Mouse (Mus musculus) stomach, embryonic 15.5 days (tissue): ENCODE results near the gene Usp51. TPM values are rescaled to one million over a fixed set of nuclear protein-coding genes. Genes with fewer than 3 reads are reported as not detected.
"Not testable (repeated sequence)": the region's sequence is repeated elsewhere in the genome, so short reads cannot be mapped to it uniquely, and the experiment has no call there.

Source experiments
- ATAC-seq: fragments of 200-750 bp; cut with Nextera tagmentation; 2 replicates; pipeline ENCODE4 v1.8.0; 2017; ENCODE audit warnings: low read depth, moderate number of reproducible peaks, moderate TSS enrichment; ENCODE audit not compliant: insufficient read depth, low FRiP score
- H3K27ac ChIP-seq: fragments of 300-500 bp; sonication (generic); 2 replicates; pipeline ENCODE4 v1.5.1; 2015; ENCODE audit warnings: mild to moderate bottlenecking, inconsistent platforms
- H3K27me3 ChIP-seq: fragments of 300-500 bp; sonication (generic); replicated peaks from 2 replicates; pipeline ENCODE4 v1.6.1; 2015; ENCODE audit warnings: inconsistent platforms
- H3K36me3 ChIP-seq: fragments of 300-500 bp; sonication (generic); 2 replicates; pipeline ENCODE4 v1.6.1; 2015; ENCODE audit warnings: inconsistent platforms
- H3K4me1 ChIP-seq: fragments of 300-500 bp; sonication (generic); 2 replicates; pipeline ENCODE4 v1.6.1; 2015; ENCODE audit warnings: inconsistent platforms
- H3K4me2 ChIP-seq: fragments of 300-500 bp; sonication (generic); 2 replicates; pipeline ENCODE4 v1.6.1; 2015; ENCODE audit warnings: mild to moderate bottlenecking, inconsistent platforms
- H3K4me3 ChIP-seq: fragments of 300-500 bp; sonication (generic); replicated peaks from 2 replicates; pipeline ENCODE4 v1.5.1; 2015; ENCODE audit warnings: inconsistent platforms
- H3K9ac ChIP-seq: fragments of 300-500 bp; sonication (generic); 2 replicates; pipeline ENCODE4 v1.6.1; 2015; ENCODE audit warnings: inconsistent platforms
- H3K9me3 ChIP-seq: fragments of 300-500 bp; sonication (generic); 2 replicates; pipeline ENCODE4 v1.6.1; 2016; ENCODE audit warnings: inconsistent platforms
- WGBS: fragments of 180-500 bp; shearing (Covaris S2); methylation state at CpG from one replicate; pipeline ENCODE4 v1.1.7; 2015; 5-methylcytosine and 5-hydroxymethylcytosine counted together
- polyA plus RNA-seq: library from polyadenylated mRNA; unstranded; fragments of >200 nt; fragmentation: Nextera tagmentation; extraction: Ambion mirVana; gene quantifications from 2 replicates; pipeline ENCODE4 v1.2.1, GENCODE M21; 2015

Gene Usp51
- polyA plus RNA-seq, 1 experiment from 2014 or later: 1.2 TPM

DNA sequence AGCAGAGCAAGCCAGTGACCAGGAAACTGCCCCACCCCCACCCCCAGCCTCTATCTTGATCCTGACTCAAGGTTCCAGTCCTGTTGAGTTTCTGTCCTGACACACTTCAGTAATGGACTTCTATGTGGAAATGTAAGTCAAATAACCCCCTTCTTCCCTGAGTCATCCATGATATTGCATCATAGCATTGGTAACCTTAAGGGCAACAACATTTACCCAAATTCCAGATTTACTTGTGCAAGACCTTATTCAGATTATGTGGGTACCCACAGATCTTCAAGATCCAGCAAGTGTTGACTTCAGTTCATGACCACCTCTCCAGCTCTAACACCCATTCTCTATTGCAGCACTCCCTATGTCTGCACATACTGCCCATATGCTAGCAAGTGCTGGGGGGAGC, 25.3 kb downstream of the Usp51 start:
- H3K9me3 ChIP-seq, H3K36me3 ChIP-seq, H3K27ac ChIP-seq, ATAC-seq, H3K9ac ChIP-seq, H3K27me3 ChIP-seq, H3K4me2 ChIP-seq, H3K4me1 ChIP-seq, H3K4me3 ChIP-seq: not testable (repeated sequence)

DNA sequence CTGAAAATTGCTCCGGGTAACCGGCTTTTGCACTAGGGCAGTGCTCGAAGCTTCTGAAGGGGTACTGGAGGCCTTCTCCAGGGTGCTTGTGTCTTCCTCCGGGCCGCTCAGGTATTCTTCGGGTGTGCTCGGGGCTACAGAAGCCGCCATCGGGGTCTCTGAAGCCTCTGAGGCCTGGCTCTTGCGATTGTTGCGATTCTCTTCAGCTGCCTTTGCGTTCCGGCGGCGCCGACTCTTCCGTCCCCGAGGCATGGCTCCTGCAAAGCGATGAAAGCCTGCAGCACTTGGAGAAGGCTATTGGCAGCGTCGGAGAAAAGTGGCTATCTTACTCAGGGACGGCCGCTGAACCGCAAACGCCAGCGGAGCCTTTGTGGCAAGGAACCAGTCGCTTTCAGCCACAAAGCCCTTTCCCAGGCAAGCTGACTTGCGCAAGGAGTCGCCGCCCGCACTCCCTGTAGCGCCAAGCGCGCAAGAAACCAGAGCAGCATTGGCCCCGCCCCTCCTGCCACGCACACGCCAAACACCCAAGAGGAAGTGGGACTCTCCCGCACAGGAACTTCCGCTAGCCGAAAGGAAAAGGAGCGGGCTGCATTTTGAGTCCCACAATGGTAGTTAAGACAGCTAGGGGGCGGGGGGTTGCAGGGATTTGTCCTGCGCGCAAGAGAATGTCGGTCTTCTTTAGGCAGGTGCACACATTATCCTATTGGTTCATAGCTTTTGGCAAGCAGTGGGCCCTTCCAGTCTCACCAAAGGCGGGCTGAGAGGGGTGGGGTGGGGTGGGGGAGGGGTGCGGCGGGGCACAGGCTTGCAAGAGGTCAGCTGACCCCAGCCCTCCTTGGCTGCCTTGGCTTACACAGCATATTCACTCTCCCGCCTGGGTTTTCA, 31.1 kb downstream of the Usp51 start, which contains the start of gene Mageh1:
Mageh1 (minus strand) TSS at position 489 of the 885 bp plus-strand sequence.
- peak within 1 kb of the TSS; percentile 84 for H3K27ac ChIP-seq
- ATAC-seq: peak; percentile 93
- peak within 1 kb of the TSS; percentile 53 for H3K4me3 ChIP-seq
- no peaks in the 10 kb centered on the region for H3K9me3 ChIP-seq
- no peaks in the 10 kb centered on the region for H3K4me1 ChIP-seq
- 20% methylated on average over 48 of the region's 49 CpGs for WGBS
- 0 out of 2 replicates have a peak, but pooled peaks cover 6% of the 10 kb centered on the region for H3K27me3 ChIP-seq
- no peaks in the 10 kb centered on the region for H3K36me3 ChIP-seq
- peak within 1 kb of the TSS; percentile 56 for H3K4me2 ChIP-seq
- peak within 1 kb of the TSS; percentile 39; the same call in 1 of the 2 replicates for H3K9ac ChIP-seq

DNA sequence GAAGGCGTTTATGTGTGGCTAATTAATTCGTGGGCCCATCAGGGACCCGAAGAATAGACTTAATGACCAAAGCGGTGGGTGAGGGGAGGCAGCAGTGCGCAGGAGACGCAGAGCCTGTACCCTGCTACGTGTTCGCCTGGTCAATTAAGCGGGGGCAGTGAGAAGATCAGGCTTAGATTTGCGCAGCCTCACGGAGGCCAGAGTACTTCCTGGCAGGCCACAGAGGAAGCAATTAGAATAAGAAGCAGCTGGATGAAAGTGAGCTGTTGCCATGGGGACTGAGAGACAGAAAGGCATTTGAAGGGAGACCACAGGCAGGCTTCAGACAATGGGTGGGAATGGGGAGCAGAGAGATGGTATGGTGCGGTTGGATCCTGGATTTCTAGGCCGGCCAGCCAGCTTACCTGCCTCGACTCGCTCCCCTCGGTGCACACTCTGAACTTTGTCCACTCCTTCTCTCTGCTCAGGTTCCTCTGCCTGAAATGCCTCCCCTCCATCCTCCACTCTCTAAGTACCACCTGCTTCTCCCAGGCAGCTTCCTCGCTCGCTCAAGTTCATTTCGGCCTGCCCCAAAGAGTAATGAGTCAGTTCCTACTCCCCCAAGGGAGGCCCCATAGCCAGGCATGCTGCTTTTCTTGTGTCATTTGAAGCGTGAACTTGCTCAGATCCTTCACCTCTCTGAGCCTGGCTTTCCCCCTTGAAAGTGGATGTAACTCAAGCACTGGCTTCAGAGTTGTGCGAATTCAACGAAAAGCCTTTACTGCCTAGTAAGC, 31.9 kb downstream of the Usp51 start:
- peak; percentile 78 for ATAC-seq
- H3K4me1 ChIP-seq, H3K9me3 ChIP-seq, H3K36me3 ChIP-seq, H3K27me3 ChIP-seq, H3K9ac ChIP-seq, H3K27ac ChIP-seq: not testable (repeated sequence)
- Histone ChIP-seq H3K4me3 (peak overlapping the region; percentile 53), H3K4me2 (peak overlapping the region; percentile 56)
- 24% methylated on average over 8 of the region's 22 CpGs for WGBS

Other genes with a start within 250 kb of the Usp51 start
- gene Shroom2, start 237.0 kb upstream of the Usp51 start, polyA plus RNA-seq: 5.0 and 5.4 TPM in 2 replicates
- 0.13 and 0.21 TPM in 2 replicates for gene Gpr143, start 224.5 kb upstream of the Usp51 start, polyA plus RNA-seq
- 41.6 and 47.4 TPM in 2 replicates for gene Mageh1, start 31.1 kb downstream of the Usp51 start, polyA plus RNA-seq
- gene Foxr2, start 112.3 kb downstream of the Usp51 start, polyA plus RNA-seq: 0.04 TPM in 1 of 2 replicates, not detected in the other
- 2.0 and 2.6 TPM in 2 replicates for gene Rragb, start 133.5 kb downstream of the Usp51 start, polyA plus RNA-seq
- 1.1 and 1.2 TPM in 2 replicates for gene Klf8, start 231.0 kb downstream of the Usp51 start, polyA plus RNA-seq